ENCODE assay signal across 16 mouse cellular contexts in the genomic region with DNA sequence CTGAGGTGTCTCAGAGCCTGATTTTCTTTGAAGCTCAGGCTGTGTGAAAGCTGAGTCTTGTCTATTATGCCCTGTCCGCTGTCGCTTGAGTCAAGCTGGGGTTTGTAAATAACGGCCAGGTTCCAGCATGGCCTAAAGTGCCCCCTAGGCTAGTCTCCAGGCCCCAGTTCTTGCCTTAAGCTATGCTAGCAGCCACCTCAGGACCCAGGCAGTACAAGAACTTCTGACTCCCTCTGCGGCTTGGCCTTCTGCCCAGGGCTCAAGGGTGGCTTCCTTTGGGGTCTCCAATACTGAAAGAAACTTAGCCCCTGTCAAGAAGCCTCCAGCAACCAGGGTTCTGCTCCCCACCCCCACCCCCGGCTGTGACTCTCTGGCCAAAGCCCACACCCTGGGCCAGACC. TPM values are rescaled to one million over a fixed set of nuclear protein-coding genes. Genes with fewer than 3 reads are reported as not detected.
DNase-seq lines count a peak whose midpoint lies in the region; ATAC-seq and TF ChIP-seq lines count a peak whose summit lies in the region.
"Had no signal": no experiment of that assay in that cellular context is flagged by ENCODE, and none has a peak within 500 bp of the region (broad histone marks: within the 10 kb centered on the region; RNA-seq: fewer than 3 reads in every experiment).

No protein-coding gene starts in this region.

- H3K4me2 ChIP-seq in kidney, embryonic 15.5 days = no peak overlapping the region
- no peak overlapping the region for H3K4me2 ChIP-seq in embryonic facial prominence, embryonic 13.5 days
- H3K4me2 ChIP-seq in liver, embryonic 16.5 days (ENCODE audit: low read depth, low read length) = 0 out of 2 replicates have a peak overlapping the region, but pooled peaks have one; percentile 48
- H3K4me2 ChIP-seq in hindbrain, embryonic 12.5 days (replicated peaks) = no peak overlapping the region
- H3K4me2 ChIP-seq: heart, embryonic 11.5 days; midbrain, embryonic 13.5 days; neural tube, embryonic 15.5 days had no signal

- 77% methylated on average over 5 of the region's 5 CpGs for WGBS in kidney, embryonic 15.5 days
- 84% methylated on average over 5 of the region's 5 CpGs for WGBS in embryonic facial prominence, embryonic 13.5 days
- 66% methylated on average over 5 of the region's 5 CpGs for WGBS in liver, embryonic 16.5 days (ENCODE audit: insufficient replicate concordance)
- 82% methylated on average over 5 of the region's 5 CpGs for WGBS in hindbrain, embryonic 12.5 days

- TF ChIP-seq CTCF in MEL (IDR thresholded peaks at IDR 0.05 in 2 of 3, conservative IDR thresholded peaks at IDR 0.05 in 1 of 3; ENCODE audit: control insufficient read depth in 1 of 3, insufficient read depth in 1 of 3, low read depth in 2 of 3, low read length in 3 of 3, poor library complexity in 1 of 3, severe bottlenecking in 1 of 3) = no peak

- H3K9ac ChIP-seq in kidney, embryonic 15.5 days = no peak overlapping the region
- peak overlapping the region; percentile 73 for H3K9ac ChIP-seq in MEL (ENCODE audit: control insufficient read depth, low read depth, low read length, poor library complexity, severe bottlenecking)
- H3K9ac ChIP-seq in embryonic facial prominence, embryonic 13.5 days = no peak overlapping the region
- 0 out of 2 replicates have a peak overlapping the region, but pooled peaks have one; percentile 10 for H3K9ac ChIP-seq in liver, embryonic 16.5 days (ENCODE audit: low read depth, low read length)
- no peak overlapping the region for H3K9ac ChIP-seq in hindbrain, embryonic 12.5 days
- H3K9ac ChIP-seq: midbrain, embryonic 13.5 days; neural tube, embryonic 15.5 days had no signal

- H3K79me2 ChIP-seq in MEL (ENCODE audit: control insufficient read depth, insufficient read depth, low read length, poor library complexity) = no peaks in the 10 kb centered on the region; the same call in 1 of the 2 replicates

- ATAC-seq in kidney, embryonic 15.5 days (replicated peaks; ENCODE audit: low FRiP score) = no peak
- ATAC-seq in embryonic facial prominence, embryonic 13.5 days (ENCODE audit: insufficient number of reproducible peaks, insufficient read depth, low FRiP score, low TSS enrichment, low read depth) = no peak
- ATAC-seq in liver, embryonic 16.5 days (ENCODE audit: low read depth) = no peak
- no peak for ATAC-seq in hindbrain, embryonic 12.5 days (ENCODE audit: low FRiP score)
- ATAC-seq: activated CD4-positive, CD25-positive, alpha-beta regulatory T cell, adult 4 months; forebrain, embryonic 16.5 days; midbrain, embryonic 13.5 days had no signal

- no peak for TF ChIP-seq RAD21 in MEL (IDR thresholded peaks at IDR 0.05; ENCODE audit: low read depth, low read length)

- no peaks in the 10 kb centered on the region for H3K9me3 ChIP-seq in kidney, embryonic 15.5 days (replicated peaks)
- H3K9me3 ChIP-seq in MEL (replicated peaks; ENCODE audit: insufficient read depth, low read length) = no peaks in the 10 kb centered on the region
- H3K9me3 ChIP-seq in embryonic facial prominence, embryonic 13.5 days = no peaks in the 10 kb centered on the region
- no peaks in the 10 kb centered on the region for H3K9me3 ChIP-seq in liver, embryonic 16.5 days (replicated peaks; ENCODE audit: control insufficient read depth, low read length)
- no peaks in the 10 kb centered on the region for H3K9me3 ChIP-seq in hindbrain, embryonic 12.5 days (replicated peaks)
- H3K9me3 ChIP-seq: midbrain, embryonic 13.5 days; neural tube, embryonic 15.5 days had no signal

- H3K4me1 ChIP-seq in kidney, embryonic 15.5 days = peaks cover 86% of the 10 kb centered on the region
- peaks cover 21 to 70% of the 10 kb centered on the region in 2 experiments for H3K4me1 ChIP-seq in MEL (ENCODE audit: control insufficient read depth in 1 of 2, insufficient read depth in 2 of 2, low read length in 2 of 2)
- peaks cover 78% of the 10 kb centered on the region for H3K4me1 ChIP-seq in embryonic facial prominence, embryonic 13.5 days
- H3K4me1 ChIP-seq in liver, embryonic 16.5 days (ENCODE audit: control insufficient read depth, low read depth, low read length) = peaks cover 27% of the 10 kb centered on the region
- peaks cover 56% of the 10 kb centered on the region for H3K4me1 ChIP-seq in hindbrain, embryonic 12.5 days

- no peaks in the 10 kb centered on the region for H3K27me3 ChIP-seq in kidney, embryonic 15.5 days
- H3K27me3 ChIP-seq in MEL (ENCODE audit: control insufficient read depth in 1 of 2, insufficient read depth in 2 of 2, low read length in 2 of 2) = no peaks in the 10 kb centered on the region
- no peaks in the 10 kb centered on the region for H3K27me3 ChIP-seq in embryonic facial prominence, embryonic 13.5 days
- peaks cover 3% of the 10 kb centered on the region for H3K27me3 ChIP-seq in liver, embryonic 16.5 days (ENCODE audit: control insufficient read depth, insufficient read depth, low read depth, low read length)
- no peaks in the 10 kb centered on the region; the same call in none of the 2 replicates for H3K27me3 ChIP-seq in hindbrain, embryonic 12.5 days

- DNase-seq in kidney, adult 11 months = no peak
- peak; percentile 44 for DNase-seq in MEL (ENCODE audit: low read depth, low spot score)
- DNase-seq in urinary bladder, postnatal 36 days (ENCODE audit: low spot score in 2 of 2) = no peak
- DNase-seq in right cerebral cortex, postnatal 36 days (ENCODE audit: low spot score in 2 of 2) = no peak
- DNase-seq: thymus, adult 2 months had no signal

- peak overlapping the region; percentile 72 for H3K27ac ChIP-seq in kidney, embryonic 15.5 days
- H3K27ac ChIP-seq in MEL (ENCODE audit: control insufficient read depth, low read depth, low read length) = peak overlapping the region; percentile 58
- peak overlapping the region; percentile 70 for H3K27ac ChIP-seq in embryonic facial prominence, embryonic 13.5 days
- no peak overlapping the region for H3K27ac ChIP-seq in liver, embryonic 16.5 days (ENCODE audit: low read length)
- H3K27ac ChIP-seq in hindbrain, embryonic 12.5 days = no peak overlapping the region
- H3K27ac ChIP-seq: midbrain, embryonic 13.5 days had no signal

- H3K36me3 ChIP-seq in kidney, embryonic 15.5 days = no peaks in the 10 kb centered on the region
- peaks cover 0 to 49% of the 10 kb centered on the region in 2 experiments; a peak in 2 of 4 replicates for H3K36me3 ChIP-seq in MEL (ENCODE audit: control insufficient read depth in 1 of 2, insufficient read depth in 2 of 2, low read length in 2 of 2)
- H3K36me3 ChIP-seq in embryonic facial prominence, embryonic 13.5 days = no peaks in the 10 kb centered on the region
- no peaks in the 10 kb centered on the region for H3K36me3 ChIP-seq in liver, embryonic 16.5 days (ENCODE audit: control insufficient read depth, insufficient read depth)
- H3K36me3 ChIP-seq in hindbrain, embryonic 12.5 days = no peaks in the 10 kb centered on the region
- H3K36me3 ChIP-seq: midbrain, embryonic 13.5 days; neural tube, embryonic 15.5 days had no signal

- TF ChIP-seq POLR2A in MEL (IDR thresholded peaks at IDR 0.05; ENCODE audit: control insufficient read depth in 1 of 2, insufficient read depth in 1 of 2, low read depth in 1 of 2, low read length in 2 of 2, poor library complexity in 1 of 2) = no peak

- TF ChIP-seq EP300 in MEL (IDR thresholded peaks at IDR 0.05; ENCODE audit: low read depth in 1 of 2, low read length in 2 of 2) = no peak

- no peak overlapping the region for H3K4me3 ChIP-seq in kidney, embryonic 15.5 days (replicated peaks)
- peak overlapping the region; percentile 48 to 51; a peak in 3 of 4 replicates for H3K4me3 ChIP-seq in MEL (ENCODE audit: control insufficient read depth in 1 of 2, insufficient read depth in 1 of 2, low read depth in 2 of 2, low read length in 2 of 2)
- H3K4me3 ChIP-seq in embryonic facial prominence, embryonic 13.5 days = no peak overlapping the region
- no peak overlapping the region for H3K4me3 ChIP-seq in liver, embryonic 16.5 days (ENCODE audit: low read depth, low read length)
- no peak overlapping the region for H3K4me3 ChIP-seq in hindbrain, embryonic 12.5 days
- H3K4me3 ChIP-seq: midbrain, embryonic 13.5 days; neural tube, embryonic 15.5 days had no signal

TF ChIP-seq in MEL, 35 proteins besides CTCF, POLR2A, EP300 and RAD21:
- no peak for TF ChIP-seq UBTF (IDR thresholded peaks at IDR 0.05; ENCODE audit: borderline replicate concordance, insufficient read depth, low read depth, low read length)
- TF ChIP-seq ELF1 (IDR thresholded peaks at IDR 0.05; ENCODE audit: low read depth, low read length) = 0 out of 2 replicates have a peak, but pooled peaks have one; percentile 4
- 0 out of 2 replicates have a peak, but pooled peaks have one; percentile 15 for TF ChIP-seq CHD1 (IDR thresholded peaks at IDR 0.05; ENCODE audit: low read depth, low read length)

RNA-seq across cellular contexts. Expression of a gene that starts 15.9 kb away (rescaled TPM):
- 17.2 and 18.4 TPM in 2 replicates for polyA plus RNA-seq in kidney, embryonic 15.5 days (2015; fragmentation: Nextera tagmentation; extraction: Ambion mirVana)
- 0.08 TPM in 1 of 2 replicates, not detected in the other for total RNA-seq in MEL (2012; rRNA removed)
- polyA plus RNA-seq in MEL (2012; ENCODE audit: insufficient read depth in 1 of 2, insufficient read length in 2 of 2, low read depth in 1 of 2, low replicate concordance in 2 of 2, missing spikeins in 1 of 2) = under 1 TPM in 1 of 2 experiments, not detected in 1; 0.18 TPM
- 9.9 and 10.1 TPM in 2 replicates for polyA plus RNA-seq in embryonic facial prominence, embryonic 13.5 days (2015; fragmentation: Nextera tagmentation; extraction: Ambion mirVana)
- polyA plus RNA-seq in liver, embryonic 16.5 days (2015; fragmentation: Nextera tagmentation; extraction: Ambion mirVana) = 2.3 and 3.2 TPM in 2 replicates
- polyA plus RNA-seq in hindbrain, embryonic 12.5 days (2016; fragmentation: Nextera tagmentation; extraction: Ambion mirVana) = 11.6 TPM in 2 replicates

RNA-seq across cellular contexts. Expression of a gene that starts 28.6 kb away (rescaled TPM):
- polyA plus RNA-seq in kidney, embryonic 15.5 days (2015; fragmentation: Nextera tagmentation; extraction: Ambion mirVana) = not detected in 2 replicates
- not detected in 2 replicates for total RNA-seq in MEL (2012; rRNA removed)
- polyA plus RNA-seq in MEL (2012; ENCODE audit: insufficient read depth in 1 of 2, insufficient read length in 2 of 2, low read depth in 1 of 2, low replicate concordance in 2 of 2, missing spikeins in 1 of 2) = not detected
- polyA plus RNA-seq in embryonic facial prominence, embryonic 13.5 days (2015; fragmentation: Nextera tagmentation; extraction: Ambion mirVana) = not detected in 2 replicates
- polyA plus RNA-seq in liver, embryonic 16.5 days (2015; fragmentation: Nextera tagmentation; extraction: Ambion mirVana) = not detected in 2 replicates
- polyA plus RNA-seq in hindbrain, embryonic 12.5 days (2016; fragmentation: Nextera tagmentation; extraction: Ambion mirVana) = not detected in 2 replicates
- total RNA-seq: common myeloid progenitor, adult 5-6 weeks; left cerebral cortex, postnatal 10 days had no signal
- polyA plus RNA-seq: activated CD4-positive, CD25-positive, alpha-beta regulatory T cell, adult 4 months; forebrain, embryonic 16.5 days; heart, embryonic 11.5 days; midbrain, embryonic 13.5 days; neural tube, embryonic 15.5 days; thymus, adult 2 months had no signal

RNA-seq across cellular contexts. Expression of a gene that starts 29.7 kb away (rescaled TPM):
- 6.2 and 6.4 TPM in 2 replicates for polyA plus RNA-seq in kidney, embryonic 15.5 days (2015; fragmentation: Nextera tagmentation; extraction: Ambion mirVana)
- total RNA-seq in MEL (2012; rRNA removed) = 9.7 and 10.4 TPM in 2 replicates
- polyA plus RNA-seq in MEL (2012; ENCODE audit: insufficient read depth in 1 of 2, insufficient read length in 2 of 2, low read depth in 1 of 2, low replicate concordance in 2 of 2, missing spikeins in 1 of 2) = 10 to 100 TPM in 1 of 2 experiments, not detected in 1; 13.2 TPM
- 8.0 TPM in 2 replicates for polyA plus RNA-seq in embryonic facial prominence, embryonic 13.5 days (2015; fragmentation: Nextera tagmentation; extraction: Ambion mirVana)
- polyA plus RNA-seq in liver, embryonic 16.5 days (2015; fragmentation: Nextera tagmentation; extraction: Ambion mirVana) = 2.0 and 2.1 TPM in 2 replicates
- polyA plus RNA-seq in hindbrain, embryonic 12.5 days (2016; fragmentation: Nextera tagmentation; extraction: Ambion mirVana) = 12.2 and 15.5 TPM in 2 replicates

Comparison
In these comparisons a context has a peak if more than half of its experiments do, and no peak if none do; other contexts are left out.
1. H3K27ac ChIP-seq: peak in kidney, embryonic 15.5 days (single experiment), MEL (single experiment) and embryonic facial prominence, embryonic 13.5 days (single experiment); none in liver, embryonic 16.5 days (single experiment) and hindbrain, embryonic 12.5 days (single experiment).
2. H3K4me3 ChIP-seq: peak in MEL (2 of 2); none in kidney, embryonic 15.5 days (single experiment), embryonic facial prominence, embryonic 13.5 days (single experiment), liver, embryonic 16.5 days (single experiment) and hindbrain, embryonic 12.5 days (single experiment).
3. H3K9ac ChIP-seq: peak in MEL (single experiment) and liver, embryonic 16.5 days (single experiment); none in kidney, embryonic 15.5 days (single experiment), embryonic facial prominence, embryonic 13.5 days (single experiment) and hindbrain, embryonic 12.5 days (single experiment).